Mouse (Mus musculus) frontal cortex, postnatal 14 days (tissue): ENCODE measurements around the gene Stx12.

Experiments used
- DNase-seq, 2 experiments: peaks; one replicate each; pipeline ENCODE4 v3.0.0; 2022; ENCODE audit warnings: low spot score in 2 of 2

Stx12 gene

GRCm38 (mm10) chr4:132864856-132865255 is 19.5 kb downstream of the Stx12 start:
- no peak for DNase-seq

- DNase-seq: no peak
These were observed 21.3 kb downstream of the Stx12 start for GRCm38 (mm10) chr4:132863012-132863411.

DNA sequence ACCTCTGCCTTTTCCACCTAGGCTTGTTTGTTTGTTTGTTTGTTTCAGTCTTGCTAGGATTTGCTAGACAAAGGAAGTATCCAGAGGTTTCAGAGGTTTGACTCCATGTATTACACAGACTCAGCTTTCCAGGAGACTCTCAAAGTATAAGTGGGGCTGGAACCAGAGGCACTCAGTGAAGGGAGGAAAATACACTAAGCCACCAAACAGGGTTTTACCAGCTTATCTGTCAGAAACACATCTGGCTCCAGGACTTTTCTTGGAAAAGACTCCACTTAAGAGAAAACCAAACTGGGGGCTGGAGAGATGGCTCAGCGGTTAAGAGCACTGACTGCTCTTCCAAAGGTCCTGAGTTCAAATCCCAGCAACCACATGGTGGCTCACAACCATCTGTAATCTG is 23.4 kb downstream of the Stx12 start:
- no peak for DNase-seq

DNA sequence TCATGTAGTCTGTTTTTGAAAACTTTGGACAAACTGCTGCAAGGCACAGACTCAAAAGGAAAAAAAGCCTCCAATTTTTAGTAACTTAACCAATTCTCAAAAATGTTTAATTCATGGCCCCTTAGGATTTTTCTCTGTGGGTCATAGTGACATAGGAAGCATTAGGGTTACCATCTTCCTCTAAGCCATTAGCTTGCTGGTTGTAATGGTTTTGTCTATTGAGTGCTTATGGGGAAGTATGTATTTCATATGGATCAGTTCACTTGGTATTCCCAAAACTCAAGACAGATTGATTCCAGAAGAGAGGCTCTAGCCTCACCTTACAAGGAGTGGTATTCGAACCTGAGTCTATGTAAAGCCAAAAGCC is 40.6 kb downstream of the Stx12 start:
- no peak for DNase-seq

- DNase-seq: peak; percentile 86 to 87
These were observed 41.2 kb downstream of the Stx12 start, which contains the start of gene Ppp1r8 for GRCm38 (mm10) chr4:132842970-132843704. Gene Ppp1r8 (minus strand): TSS chr4:132843169.

DNA sequence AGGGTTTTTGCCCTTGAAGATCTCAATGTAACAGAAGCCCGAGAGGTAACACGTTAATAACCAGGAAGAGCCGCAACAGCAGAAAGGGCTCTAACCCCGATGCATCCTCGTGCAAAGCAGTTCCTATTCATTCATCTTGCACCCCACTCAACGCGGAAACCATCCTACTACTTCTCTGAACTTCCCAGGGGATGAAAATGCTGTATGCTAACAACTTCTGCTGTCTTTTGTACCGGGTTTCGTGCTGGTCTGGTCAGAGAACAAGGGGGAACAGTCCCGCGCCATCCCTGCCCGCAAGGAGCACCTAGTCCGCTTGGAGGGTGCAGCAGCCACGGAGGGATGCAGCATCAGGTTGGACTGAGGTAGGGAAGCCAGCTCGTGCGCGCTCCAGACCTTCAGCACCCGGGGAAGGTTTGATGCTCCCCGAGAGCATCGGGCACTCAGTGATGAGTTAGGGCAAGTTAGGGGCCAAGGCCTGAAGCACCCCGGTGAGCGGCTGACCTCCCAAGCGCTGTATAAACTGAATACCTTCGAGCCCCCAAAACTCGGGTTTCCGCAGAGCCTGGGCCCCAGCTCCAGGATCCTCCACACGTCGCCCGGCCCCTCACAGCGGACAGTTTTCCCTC is 41.9 kb downstream of the Stx12 start:
- peak; percentile 10 to 14 for DNase-seq

DNA sequence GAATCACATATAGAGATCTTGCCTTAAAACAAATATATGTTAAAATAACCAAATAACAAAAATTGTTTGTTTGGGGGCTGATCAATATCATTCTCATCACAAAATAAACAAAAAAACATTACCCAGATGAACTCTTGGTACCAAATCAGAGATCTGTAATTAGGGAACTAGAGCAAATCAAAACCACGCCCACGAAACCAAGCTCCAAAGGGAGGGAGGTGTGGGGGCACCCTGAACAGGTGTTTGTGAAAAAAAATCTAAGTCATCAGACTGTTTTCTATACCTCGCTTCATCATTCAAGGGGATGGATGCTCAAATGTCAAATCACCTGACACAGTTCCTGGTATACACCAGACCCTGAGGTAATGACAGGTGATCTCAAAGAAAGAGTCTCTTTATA is 42.8 kb downstream of the Stx12 start:
- no peak for DNase-seq

- DNase-seq: peak; percentile 23 to 64
These were observed 60.5 kb downstream of the Stx12 start for GRCm38 (mm10) chr4:132823614-132824366.

DNA sequence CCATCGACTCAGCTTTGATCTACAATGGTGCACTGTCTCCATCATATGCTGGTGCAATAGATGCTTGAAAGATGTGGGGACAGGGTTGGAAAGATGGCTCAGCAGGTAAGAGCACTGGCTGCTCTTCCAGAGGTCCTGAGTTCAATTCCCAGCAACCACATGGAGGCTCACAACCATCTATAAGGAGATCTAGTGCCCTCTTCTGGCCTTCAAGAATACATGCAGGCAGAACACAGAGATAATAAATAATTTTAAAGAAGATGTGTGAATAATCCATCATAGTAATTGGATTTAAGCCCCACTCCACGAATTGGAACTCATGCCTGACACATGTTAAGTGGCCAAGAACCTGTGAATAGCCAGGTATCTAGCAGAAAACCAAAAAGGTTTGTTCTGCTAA is 65.9 kb downstream of the Stx12 start:
- DNase-seq: no peak

DNA sequence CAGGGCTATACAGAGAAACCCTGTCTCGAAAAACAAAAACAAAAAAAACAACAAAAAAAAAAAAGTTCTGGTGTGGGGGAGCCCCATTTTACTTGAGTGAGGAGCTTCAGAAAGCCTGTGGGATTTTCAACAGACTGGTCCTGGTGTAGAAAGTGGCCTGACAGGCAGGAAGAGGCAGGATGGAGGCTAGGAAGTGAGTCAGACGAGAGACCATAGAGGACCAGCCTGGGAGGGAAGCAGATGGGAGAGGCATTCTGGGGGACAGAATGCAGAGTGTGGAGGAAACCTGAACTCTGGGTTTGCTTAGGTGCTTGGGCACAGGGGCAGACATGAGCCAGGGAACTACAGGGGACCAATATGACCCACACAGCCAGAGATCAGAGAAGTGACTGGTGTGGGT is 67.5 kb downstream of the Stx12 start:
- DNase-seq: no peak

DNA sequence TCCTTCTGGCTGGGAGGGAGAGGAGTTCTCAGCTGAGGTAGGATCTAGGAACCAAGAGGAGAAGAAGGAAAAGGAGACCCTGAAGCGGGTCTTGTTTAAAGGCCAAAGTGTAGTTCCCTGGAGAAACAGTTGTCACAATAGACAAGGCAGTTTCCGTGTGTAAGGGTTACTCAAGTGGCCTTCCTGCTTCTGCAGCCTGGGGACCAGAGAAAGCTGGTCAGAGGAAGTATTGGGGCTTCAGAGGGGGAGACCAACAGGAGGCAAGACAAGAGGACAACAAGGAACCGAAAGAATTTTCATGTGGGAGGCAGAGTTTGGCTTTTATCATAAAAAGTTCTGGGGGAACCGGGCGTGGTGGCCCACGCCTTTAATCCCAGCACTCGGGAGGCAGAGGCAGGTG is 67.9 kb downstream of the Stx12 start:
- no peak for DNase-seq

GRCm38 (mm10) chr4:132809621-132810020 is 74.7 kb downstream of the Stx12 start:
- peak; percentile 19 to 40 for DNase-seq

- DNase-seq: no peak
These were observed 76.3 kb downstream of the Stx12 start for GRCm38 (mm10) chr4:132807771-132808641.

GRCm38 (mm10) chr4:132806620-132807191 is 77.6 kb downstream of the Stx12 start:
- DNase-seq: no peak

GRCm38 (mm10) chr4:132805599-132806197 is 78.6 kb downstream of the Stx12 start:
- DNase-seq: no peak

DNA sequence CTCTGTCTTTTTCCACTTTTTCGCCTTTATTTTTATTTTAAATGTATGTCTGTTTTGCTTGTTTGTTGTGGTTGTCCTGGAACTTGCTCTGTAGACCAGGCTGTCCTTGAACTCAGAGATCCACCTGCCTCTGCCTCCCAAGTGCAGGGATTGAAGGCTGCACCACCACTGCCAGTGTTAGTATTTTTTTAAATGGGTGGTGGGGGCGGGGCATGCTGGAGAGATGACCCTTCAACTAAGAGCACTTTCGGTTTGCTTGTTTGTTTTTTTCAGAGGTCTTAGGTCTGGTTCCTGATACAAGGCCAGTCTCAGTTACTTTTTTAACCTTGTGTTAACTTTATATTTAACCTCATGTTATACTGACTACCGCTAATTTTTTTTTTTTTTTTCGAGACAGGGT is 79.2 kb downstream of the Stx12 start:
- DNase-seq: no peak

- DNase-seq: no peak
These were observed 80.0 kb downstream of the Stx12 start for GRCm38 (mm10) chr4:132804331-132804730.

- DNase-seq: no peak
These were observed 80.4 kb downstream of the Stx12 start for GRCm38 (mm10) chr4:132803876-132804275.
